Mouse (Mus musculus) midbrain, embryonic 14.5 days (tissue): ENCODE data around the gene Arhgef38. TPM values are rescaled to one million over a fixed set of nuclear protein-coding genes. Genes with fewer than 3 reads are reported as not detected.

ENCODE experiments used
- ATAC-seq: fragments of 200-750 bp; cut with Nextera tagmentation; 2 replicates; pipeline ENCODE4 v1.8.0; 2017; ENCODE audit warnings: moderate number of reproducible peaks, moderate library complexity; ENCODE audit not compliant: low FRiP score, low TSS enrichment
- DNase-seq: peaks from one replicate; pipeline ENCODE4 v3.0.0-alpha.2; 2015
- H3K27ac ChIP-seq: fragments of 300-500 bp; sonication (generic); replicated peaks from 2 replicates; pipeline ENCODE4 v1.5.1; 2014; ENCODE audit warnings: mild to moderate bottlenecking, low read depth, low read length, moderate library complexity
- H3K27me3 ChIP-seq: fragments of 300-500 bp; sonication (generic); 2 replicates; pipeline ENCODE4 v1.6.1; 2014; ENCODE audit warnings: low read length, control low read depth, mixed read lengths; ENCODE audit not compliant: control insufficient read depth, insufficient read depth
- H3K36me3 ChIP-seq: fragments of 300-500 bp; sonication (generic); 2 replicates; pipeline ENCODE4 v1.6.1; 2014; ENCODE audit warnings: low read length, control low read depth; ENCODE audit not compliant: control insufficient read depth, insufficient read depth
- H3K4me1 ChIP-seq: fragments of 300-500 bp; sonication (generic); 2 replicates; pipeline ENCODE4 v1.6.1; 2014; ENCODE audit warnings: mild to moderate bottlenecking, antibody characterized with exemption, low read length, control low read depth; ENCODE audit not compliant: control insufficient read depth, insufficient read depth
- H3K4me2 ChIP-seq: fragments of 300-500 bp; sonication (generic); 2 replicates; pipeline ENCODE4 v1.6.1; 2014; ENCODE audit warnings: mild to moderate bottlenecking, low read length, moderate library complexity
- H3K4me3 ChIP-seq: fragments of 300-500 bp; sonication (generic); replicated peaks from 2 replicates; pipeline ENCODE4 v1.5.1; 2014; ENCODE audit warnings: low read depth, low read length
- H3K9ac ChIP-seq: fragments of 300-500 bp; sonication (generic); replicated peaks from 2 replicates; pipeline ENCODE4 v1.6.1; 2014; ENCODE audit warnings: mild to moderate bottlenecking, low read length, moderate library complexity
- H3K9me3 ChIP-seq: fragments of 300-500 bp; sonication (generic); 2 replicates; pipeline ENCODE4 v1.6.1; 2016; ENCODE audit warnings: low read length, control low read depth, mixed read lengths; ENCODE audit not compliant: control insufficient read depth
- WGBS: fragments of 180-500 bp; shearing (Covaris S2); extraction: QIAGEN DNeasy Blood & Tissue Kit; methylation state at CpG from one replicate; pipeline ENCODE4 v1.1.7; 2014; 5-methylcytosine and 5-hydroxymethylcytosine counted together
- polyA plus RNA-seq: library from polyadenylated mRNA; unstranded; fragments of >200 nt; fragmentation: Nextera tagmentation; extraction: Ambion mirVana; gene quantifications from 2 replicates; pipeline ENCODE4 v1.2.1, GENCODE M21; 2014

The Arhgef38 gene
- polyA plus RNA-seq, 1 experiment from 2014 or later: 0.16 TPM

DNA sequence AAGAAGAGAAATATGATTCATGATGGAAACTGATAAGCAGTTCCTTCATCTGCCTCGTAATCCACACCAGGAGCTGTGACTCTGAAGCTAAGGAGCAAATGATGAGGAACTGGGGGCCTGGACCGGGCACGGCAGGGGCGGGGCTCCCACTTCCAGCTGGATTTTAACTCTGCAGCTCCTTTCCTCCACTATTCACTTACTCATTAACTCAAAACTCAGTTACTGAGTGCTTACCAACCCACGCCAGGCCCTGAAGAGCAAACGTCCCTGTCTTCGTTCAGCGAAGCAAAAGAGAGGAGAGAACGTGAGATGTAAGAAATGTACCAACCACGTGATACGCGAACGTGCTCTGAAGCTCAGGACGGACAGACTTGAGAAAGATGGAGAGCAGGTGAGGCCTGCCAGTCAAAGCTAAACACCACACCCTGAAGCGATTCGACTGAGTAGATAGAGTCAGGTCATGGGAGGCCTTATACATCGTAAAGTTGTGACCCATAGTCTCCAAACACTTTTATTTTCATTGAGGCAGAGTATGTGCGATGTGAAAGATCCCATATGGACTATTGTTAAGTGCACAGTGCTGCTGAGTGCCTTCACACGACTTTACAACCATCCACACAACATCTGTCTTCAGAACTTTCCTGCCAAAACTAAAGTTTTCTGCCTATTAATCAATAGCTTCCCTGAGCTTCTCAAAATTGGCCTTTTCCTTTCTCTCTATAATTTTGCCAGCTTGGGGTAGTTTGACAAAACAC, 7.3 kb downstream of the Arhgef38 start:
- H3K9me3 ChIP-seq: no peaks in the 10 kb centered on the region
- H3K27me3 ChIP-seq: no peaks in the 10 kb centered on the region
- no peak overlapping the region for H3K4me2 ChIP-seq
- no peak overlapping the region for H3K27ac ChIP-seq
- H3K36me3 ChIP-seq: no peaks in the 10 kb centered on the region
- WGBS: 90% methylated on average over 19 of the region's 19 CpGs
- DNase-seq (no peak), ATAC-seq (no peak)
- H3K4me1 ChIP-seq: no peaks in the 10 kb centered on the region
- H3K9ac ChIP-seq: no peak overlapping the region
- H3K4me3 ChIP-seq: no peak overlapping the region

DNA sequence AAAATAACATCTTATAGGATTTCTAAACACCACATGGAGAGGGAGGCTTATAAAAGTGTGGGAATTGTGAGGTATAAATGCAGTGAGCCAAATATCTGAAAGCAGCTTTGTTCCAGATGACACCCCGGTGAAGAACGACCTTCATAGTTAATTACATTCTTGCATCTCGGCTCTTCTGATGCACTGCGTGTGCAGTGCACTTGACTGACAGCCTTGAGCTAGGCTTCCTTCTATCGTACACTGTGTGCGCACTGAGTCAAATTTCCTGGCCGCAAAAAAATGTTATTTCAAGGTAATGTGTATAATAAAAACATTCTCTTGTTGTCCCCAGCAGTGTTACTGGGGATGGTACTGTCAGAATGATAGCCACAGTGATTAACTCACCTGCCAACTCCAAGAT, 16.2 kb downstream of the Arhgef38 start:
- H3K9ac ChIP-seq: no peak overlapping the region
- 73% methylated on average over 7 of the region's 7 CpGs for WGBS

DNA sequence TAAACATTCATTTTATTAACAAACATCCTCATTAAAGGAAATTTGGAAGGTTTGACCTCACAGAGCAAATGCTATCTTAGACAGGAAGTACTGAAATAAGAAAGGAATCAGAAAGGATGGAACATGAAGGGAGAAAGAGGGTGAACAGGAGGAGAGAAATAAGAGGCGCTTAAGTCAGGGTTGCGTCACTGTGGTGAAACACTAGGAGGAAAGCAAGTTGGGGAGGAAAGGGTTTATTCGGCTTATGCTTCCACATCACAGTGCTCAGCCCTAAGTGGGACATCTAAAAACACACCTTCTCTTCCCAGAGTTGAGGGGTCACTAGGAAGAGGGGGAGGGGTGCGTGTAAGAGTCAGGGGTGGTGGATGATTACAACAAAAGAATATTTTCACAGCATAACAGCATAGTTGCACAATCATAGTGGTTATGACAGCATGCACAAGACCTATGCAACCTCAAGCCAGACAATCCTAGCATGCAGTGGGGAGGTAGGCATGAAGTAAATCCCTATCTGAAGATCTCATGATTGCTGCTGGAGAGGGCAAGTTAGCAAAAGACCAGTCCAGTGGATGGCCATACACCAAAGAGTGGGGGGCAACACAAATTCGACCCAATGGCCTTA, 19.4 kb downstream of the Arhgef38 start:
- H3K4me3 ChIP-seq: no peak overlapping the region
- H3K4me1 ChIP-seq: no peaks in the 10 kb centered on the region
- no peak overlapping the region for H3K27ac ChIP-seq
- no peak for ATAC-seq
- 93% methylated on average over 5 of the region's 5 CpGs for WGBS
- no peaks in the 10 kb centered on the region for H3K9me3 ChIP-seq
- no peaks in the 10 kb centered on the region for H3K27me3 ChIP-seq
- no peak overlapping the region for H3K9ac ChIP-seq
- H3K36me3 ChIP-seq: no peaks in the 10 kb centered on the region
- DNase-seq: no peak
- H3K4me2 ChIP-seq: no peak overlapping the region

More for the DNA sequence above, 16.2 kb downstream of the Arhgef38 start:
- H3K9me3 ChIP-seq: no peaks in the 10 kb centered on the region
- no peaks in the 10 kb centered on the region for H3K4me1 ChIP-seq
- H3K4me3 ChIP-seq: no peak overlapping the region
- no peak overlapping the region for H3K4me2 ChIP-seq
- no peaks in the 10 kb centered on the region for H3K36me3 ChIP-seq
- no peak overlapping the region for H3K27ac ChIP-seq
- no peak for ATAC-seq
- no peak for DNase-seq
- no peaks in the 10 kb centered on the region for H3K27me3 ChIP-seq

DNA sequence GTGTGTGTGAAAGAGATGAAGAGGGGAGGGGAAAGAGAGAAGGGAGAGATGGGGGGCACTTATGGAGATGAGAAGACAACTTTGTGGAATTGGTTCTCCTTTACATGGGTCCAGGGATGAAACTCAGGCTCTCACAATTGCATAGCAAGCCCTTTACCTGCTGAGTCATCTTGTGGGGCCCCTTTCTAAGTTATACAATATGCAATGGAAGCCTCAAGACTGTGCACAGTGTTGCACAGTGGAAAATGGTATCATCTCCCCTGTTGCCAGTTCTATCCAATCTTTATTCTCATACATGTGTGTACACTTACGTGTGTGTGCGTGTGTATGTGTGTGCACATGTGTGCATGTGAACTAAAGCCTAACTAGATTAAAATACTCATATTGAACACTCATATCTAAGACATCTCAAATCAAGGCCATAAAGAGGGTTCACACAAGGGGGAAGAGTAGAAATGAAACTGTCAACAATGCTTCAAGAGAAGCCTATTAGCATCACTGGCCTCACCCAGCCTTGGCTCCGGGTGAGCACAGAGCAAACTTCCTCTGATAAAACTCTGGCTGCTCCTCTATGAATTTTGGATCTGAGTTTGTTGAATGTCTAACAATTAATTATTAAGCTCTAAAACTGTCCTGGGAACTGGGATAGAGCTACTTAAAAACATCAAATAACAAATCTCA, 21.2 kb downstream of the Arhgef38 start:
- 98% methylated on average over 3 of the region's 3 CpGs for WGBS
- H3K4me2 ChIP-seq: no peak overlapping the region
- no peaks in the 10 kb centered on the region for H3K9me3 ChIP-seq
- ATAC-seq (no peak), DNase-seq (no peak)
- H3K4me3 ChIP-seq: no peak overlapping the region
- no peak overlapping the region for H3K9ac ChIP-seq
- no peak overlapping the region for H3K27ac ChIP-seq
- H3K27me3 ChIP-seq: no peaks in the 10 kb centered on the region
- H3K4me1 ChIP-seq: no peaks in the 10 kb centered on the region
- H3K36me3 ChIP-seq: no peaks in the 10 kb centered on the region

DNA sequence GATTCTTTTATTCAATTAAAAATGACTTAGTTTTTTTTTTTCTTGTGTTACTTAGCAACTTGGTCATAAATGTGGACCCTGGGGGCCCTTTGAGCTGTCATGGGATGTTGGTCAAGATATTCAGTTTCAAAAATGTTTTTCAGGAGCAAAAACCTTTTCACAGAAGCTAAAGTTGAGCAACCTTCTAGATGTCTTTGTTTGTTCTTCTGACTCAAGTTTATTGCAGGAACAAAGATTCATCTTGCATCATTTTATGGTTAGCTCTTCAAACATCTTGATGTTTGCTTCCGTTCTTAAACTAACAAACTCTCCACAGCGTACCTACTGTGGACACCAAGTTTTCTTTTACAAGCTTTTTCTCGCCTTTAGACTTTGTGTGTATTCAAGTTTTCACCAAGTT, 23.4 kb downstream of the Arhgef38 start:
- H3K27ac ChIP-seq: no peak overlapping the region
- ATAC-seq (no peak), DNase-seq (no peak)
- no peaks in the 10 kb centered on the region for H3K9me3 ChIP-seq
- H3K27me3 ChIP-seq: no peaks in the 10 kb centered on the region
- no peak overlapping the region for H3K9ac ChIP-seq
- H3K4me3 ChIP-seq: no peak overlapping the region
- H3K4me2 ChIP-seq: no peak overlapping the region
- no peaks in the 10 kb centered on the region for H3K4me1 ChIP-seq
- WGBS: 95% methylated on average over 3 of the region's 3 CpGs
- no peaks in the 10 kb centered on the region for H3K36me3 ChIP-seq

DNA sequence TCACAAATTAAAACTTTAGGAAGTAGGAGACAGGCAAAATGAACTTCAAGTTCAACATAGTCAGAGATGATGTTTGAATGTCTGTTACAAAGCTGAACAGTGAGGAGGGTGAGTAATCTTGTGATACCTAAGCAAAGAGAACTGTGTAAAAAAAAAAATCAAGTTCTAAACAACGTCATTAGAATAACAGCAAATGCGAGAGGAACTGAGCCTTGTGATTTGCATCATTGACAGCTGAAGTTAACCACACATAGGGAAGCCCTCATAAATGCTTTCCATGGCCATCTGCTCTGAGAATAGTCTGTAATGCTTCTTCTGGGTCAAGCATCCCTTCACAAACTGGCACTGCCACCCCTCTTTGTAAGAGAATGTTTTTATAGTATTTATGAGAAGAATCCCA, 31.0 kb downstream of the Arhgef38 start:
- Histone ChIP-seq H3K9me3 (no peaks in the 10 kb centered on the region), H3K9ac (no peak overlapping the region), H3K4me3 (no peak overlapping the region), H3K36me3 (no peaks in the 10 kb centered on the region), H3K4me2 (no peak overlapping the region), H3K4me1 (no peaks in the 10 kb centered on the region), H3K27ac (no peak overlapping the region), H3K27me3 (no peaks in the 10 kb centered on the region)
- no peak for DNase-seq
- ATAC-seq: no peak
- WGBS: 77% methylated on average over 2 of the region's 2 CpGs

DNA sequence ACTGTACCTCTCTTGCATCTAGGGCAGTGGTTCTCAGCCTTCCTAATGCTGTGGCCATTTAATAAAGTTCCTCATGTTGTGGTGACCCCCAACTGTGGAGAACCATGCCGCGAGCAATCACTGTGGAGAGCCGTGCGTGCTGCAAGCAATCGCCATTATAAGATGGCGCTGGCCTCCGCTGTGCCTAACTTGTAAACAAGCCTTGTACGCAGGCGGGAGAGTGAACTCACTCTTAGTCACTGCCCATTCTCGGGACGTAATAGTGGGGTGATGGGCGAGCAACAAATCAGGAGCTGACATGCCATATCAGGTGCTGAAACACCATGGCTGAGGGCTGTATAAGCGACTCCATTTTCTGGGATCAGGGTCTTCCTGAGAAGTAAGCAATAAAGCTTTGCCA, 32.6 kb downstream of the Arhgef38 start:
- no peak for ATAC-seq
- H3K9ac ChIP-seq: no peak overlapping the region
- 94% methylated on average over 13 of the region's 13 CpGs for WGBS

DNA sequence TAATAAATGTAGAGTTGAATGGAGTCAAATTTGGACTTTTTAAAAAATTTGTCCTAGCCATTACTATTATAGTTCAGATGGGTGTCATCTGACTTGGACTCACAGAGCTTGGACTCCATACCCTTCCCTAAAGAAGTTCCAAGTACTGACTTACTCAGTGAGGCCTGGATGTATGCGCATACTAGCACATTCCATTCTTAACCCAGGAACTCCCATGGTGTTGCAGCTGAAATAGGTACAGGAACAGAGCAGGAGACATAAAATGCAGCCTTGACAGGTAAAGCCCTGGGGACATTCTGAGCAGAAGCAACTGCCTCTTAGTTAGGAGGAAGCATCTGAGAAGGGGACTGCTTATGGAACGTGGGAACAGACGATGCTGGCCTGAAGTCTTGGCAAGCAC, 45.8 kb downstream of the Arhgef38 start:
- Histone ChIP-seq H3K4me3 (no peak overlapping the region), H3K27me3 (no peaks in the 10 kb centered on the region), H3K9me3 (no peaks in the 10 kb centered on the region), H3K36me3 (no peaks in the 10 kb centered on the region), H3K4me1 (no peaks in the 10 kb centered on the region), H3K4me2 (no peak overlapping the region), H3K9ac (no peak overlapping the region), H3K27ac (no peak overlapping the region)
- 76% methylated on average over 3 of the region's 3 CpGs for WGBS
- no peak for DNase-seq
- ATAC-seq: no peak

More for the DNA sequence above, 32.6 kb downstream of the Arhgef38 start:
- Histone ChIP-seq H3K4me2 (no peak overlapping the region), H3K36me3 (no peaks in the 10 kb centered on the region), H3K27me3 (no peaks in the 10 kb centered on the region), H3K27ac (no peak overlapping the region), H3K4me1 (no peaks in the 10 kb centered on the region), H3K4me3 (no peak overlapping the region), H3K9me3 (no peaks in the 10 kb centered on the region)
- DNase-seq: no peak
